Mouse (Mus musculus) kidney, postnatal 0 days (tissue): ENCODE measurements at regions not wholly inside any gene's neighbourhood (a gene's known extent, or its start where the extent isn't known, plus 50 kb on each side); places are given as distances from the start of the nearest gene placed in this dataset.
A peak's percentile ranks its signal among the peaks of the same experiment; 100 is the strongest.

Experiments used
- ATAC-seq: fragments of 200-750 bp; cut with Nextera tagmentation; replicated peaks from 2 replicates; pipeline ENCODE4 v1.8.0; 2017; ENCODE audit warnings: low read depth, moderate number of reproducible peaks, moderate TSS enrichment, moderate library complexity; ENCODE audit not compliant: low FRiP score
- DNase-seq: peaks from one replicate; pipeline ENCODE4 v3.0.0-alpha.2; 2016; ENCODE audit warnings: low spot score
- H3K27ac ChIP-seq: fragments of 300-500 bp; sonication (generic); 2 replicates; pipeline ENCODE4 v1.5.1; 2014; ENCODE audit warnings: mild to moderate bottlenecking
- H3K27me3 ChIP-seq: fragments of 300-500 bp; sonication (generic); 2 replicates; pipeline ENCODE4 v1.6.1; 2014; ENCODE audit warnings: low read length, mixed read lengths; ENCODE audit not compliant: insufficient read depth
- H3K36me3 ChIP-seq: fragments of 300-500 bp; sonication (generic); 2 replicates; pipeline ENCODE4 v1.6.1; 2014; ENCODE audit warnings: low read length, mixed read lengths; ENCODE audit not compliant: insufficient read depth
- H3K4me1 ChIP-seq: fragments of 300-500 bp; sonication (generic); replicated peaks from 2 replicates; pipeline ENCODE4 v1.6.1; 2014; ENCODE audit warnings: antibody characterized with exemption, low read length, mixed read lengths; ENCODE audit not compliant: insufficient read depth
- H3K4me2 ChIP-seq: fragments of 300-500 bp; sonication (generic); 2 replicates; pipeline ENCODE4 v1.6.1; 2014; ENCODE audit warnings: mild to moderate bottlenecking, low read length, moderate library complexity, mixed read lengths
- H3K4me3 ChIP-seq: fragments of 300-500 bp; sonication (generic); replicated peaks from 2 replicates; pipeline ENCODE4 v1.5.1; 2014; ENCODE audit warnings: low read depth, low read length
- H3K9ac ChIP-seq: fragments of 300-500 bp; sonication (generic); 2 replicates; pipeline ENCODE4 v1.6.1; 2014; ENCODE audit warnings: low read depth, low read length
- H3K9me3 ChIP-seq: fragments of 300-500 bp; sonication (generic); replicated peaks from 2 replicates; pipeline ENCODE4 v1.6.1; 2016; ENCODE audit warnings: low read length, inconsistent platforms, mixed read lengths
- CTCF ChIP-seq: IDR thresholded peaks from 2 replicates; pipeline ENCODE4 v1.5.1; 2016; ENCODE audit warnings: antibody characterized with exemption, low read depth, mild to moderate bottlenecking, moderate library complexity
- WGBS: fragments of 180-500 bp; shearing (Covaris S2); extraction: QIAGEN DNeasy Blood & Tissue Kit; methylation state at CpG from one replicate; pipeline ENCODE4 v1.1.7; 2014; 5-methylcytosine and 5-hydroxymethylcytosine counted together

DNA sequence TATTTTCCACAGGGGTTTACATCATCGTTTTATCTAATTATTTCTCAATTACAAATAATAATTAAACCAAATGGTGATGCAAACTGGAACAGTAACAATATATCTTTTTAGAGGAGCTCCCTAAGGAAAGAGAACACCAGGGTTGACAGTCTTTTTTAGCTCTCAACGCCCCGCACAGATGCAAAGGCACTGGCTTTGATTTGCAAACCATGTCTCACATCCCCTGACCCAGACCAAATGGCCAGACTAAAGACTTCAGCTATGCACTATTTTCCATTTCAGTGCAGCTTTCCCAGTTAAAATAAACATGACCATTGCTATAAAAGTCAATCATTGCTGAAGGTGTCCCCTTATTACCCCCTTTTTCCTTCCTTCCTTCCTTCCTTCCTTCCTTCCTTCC, 730.6 kb downstream of the Slc4a3 start:
- H3K4me3 ChIP-seq: no peak overlapping the region
- no peak overlapping the region for H3K27ac ChIP-seq
- no peaks in the 10 kb centered on the region for H3K9me3 ChIP-seq
- 12% methylated on average over 3 of the region's 3 CpGs for WGBS
- DNase-seq (peak; percentile 79), ATAC-seq (no peak)
- H3K9ac ChIP-seq: no peak overlapping the region
- H3K4me2 ChIP-seq: peak overlapping the region; percentile 19; the same call in 1 of the 2 replicates
- 0 out of 2 replicates have a peak, but pooled peaks cover 5% of the 10 kb centered on the region for H3K4me1 ChIP-seq
- no peaks in the 10 kb centered on the region for H3K36me3 ChIP-seq
- no peaks in the 10 kb centered on the region for H3K27me3 ChIP-seq
- no peak for TF ChIP-seq CTCF

DNA sequence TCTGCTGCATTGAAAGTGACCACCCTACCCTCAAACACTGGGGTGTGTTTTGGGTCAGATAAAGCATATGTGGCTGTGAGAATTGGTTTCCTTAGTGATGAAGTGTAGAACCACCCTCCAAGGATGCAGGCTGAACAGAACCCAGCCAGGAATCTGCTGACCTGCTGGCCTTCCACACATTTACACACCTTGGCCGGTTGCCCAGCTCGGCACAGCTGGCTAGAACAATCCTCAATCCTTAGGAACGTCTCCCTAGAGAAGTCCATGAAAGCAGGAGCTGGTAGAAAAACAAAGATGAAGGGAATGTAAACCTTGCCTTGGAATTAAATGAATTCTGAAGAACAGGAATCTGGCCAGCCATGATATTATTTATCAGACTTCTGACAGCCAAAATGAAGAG, 737.3 kb downstream of the Slc4a3 start:
- TF ChIP-seq CTCF: no peak
- Histone ChIP-seq H3K27ac (no peak overlapping the region), H3K9me3 (no peaks in the 10 kb centered on the region), H3K4me3 (no peak overlapping the region), H3K27me3 (no peaks in the 10 kb centered on the region), H3K9ac (no peak overlapping the region), H3K4me1 (no peaks in the 10 kb centered on the region), H3K36me3 (no peaks in the 10 kb centered on the region), H3K4me2 (no peak overlapping the region)
- DNase-seq (peak; percentile 64), ATAC-seq (no peak)
- 24% methylated on average over 3 of the region's 3 CpGs for WGBS

DNA sequence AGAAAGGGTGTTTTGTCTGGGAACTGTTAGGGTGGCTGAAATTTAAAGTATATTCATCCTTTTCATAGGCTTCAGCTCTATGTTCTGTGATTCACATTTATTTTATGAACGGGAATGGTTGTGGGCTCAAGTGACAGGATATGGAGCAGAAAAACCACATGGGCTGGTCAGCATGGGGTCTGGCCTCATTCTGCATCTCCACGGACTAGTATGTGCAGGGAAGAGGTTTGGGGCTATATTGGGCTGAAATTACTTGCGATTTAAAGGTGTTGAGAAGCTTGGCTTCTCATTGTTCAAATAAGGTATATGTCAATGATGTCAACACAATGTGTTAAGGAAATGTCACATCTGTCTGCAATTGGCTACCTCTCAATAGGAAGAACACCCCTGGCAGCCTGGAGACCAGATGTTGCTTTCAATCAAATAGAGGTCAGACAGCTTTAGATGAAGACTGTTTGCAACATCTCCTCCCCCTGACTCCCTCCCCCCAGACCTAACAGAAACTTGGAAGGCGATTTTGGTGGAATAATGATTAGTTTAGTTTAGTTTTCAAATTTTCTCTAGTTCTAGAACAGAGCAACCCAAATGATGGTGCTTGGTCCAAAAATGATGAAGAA, 777.0 kb downstream of the Slc4a3 start:
- H3K4me3 ChIP-seq: no peak overlapping the region
- no peaks in the 10 kb centered on the region for H3K9me3 ChIP-seq
- no peaks in the 10 kb centered on the region for H3K27me3 ChIP-seq
- H3K36me3 ChIP-seq: no peaks in the 10 kb centered on the region
- H3K4me1 ChIP-seq: no peaks in the 10 kb centered on the region
- no peak for TF ChIP-seq CTCF
- WGBS: 63% methylated on average over 4 of the region's 4 CpGs
- ATAC-seq (no peak), DNase-seq (no peak)
- H3K27ac ChIP-seq: no peak overlapping the region
- H3K9ac ChIP-seq: no peak overlapping the region
- H3K4me2 ChIP-seq: no peak overlapping the region

DNA sequence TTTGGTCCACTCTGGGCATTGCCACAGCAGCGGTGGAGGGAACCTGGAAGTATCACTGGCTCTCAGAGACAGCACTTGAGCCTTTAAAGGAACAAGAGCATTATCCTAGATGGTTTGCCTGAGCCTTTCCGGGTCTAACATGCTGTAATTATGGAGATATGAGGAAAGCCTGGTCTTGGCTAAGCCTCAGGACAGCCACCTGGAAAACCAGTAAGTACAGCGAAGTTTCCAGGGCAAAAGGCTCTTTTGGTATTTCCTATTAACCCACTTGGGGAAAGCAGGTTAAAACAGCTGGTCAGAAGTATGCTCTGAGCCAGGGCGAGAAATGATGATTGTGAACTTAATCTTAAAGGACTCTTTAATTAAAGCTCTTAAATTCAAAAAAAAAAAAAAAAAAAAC, 777.5 kb downstream of the Slc4a3 start:
- WGBS: 77% methylated on average over 4 of the region's 4 CpGs
- no peak overlapping the region for H3K27ac ChIP-seq
- no peaks in the 10 kb centered on the region for H3K4me1 ChIP-seq
- H3K27me3 ChIP-seq: no peaks in the 10 kb centered on the region
- TF ChIP-seq CTCF: no peak
- no peak overlapping the region for H3K4me3 ChIP-seq
- no peak for DNase-seq
- no peak overlapping the region for H3K9ac ChIP-seq
- no peak overlapping the region for H3K4me2 ChIP-seq
- no peak for ATAC-seq
- H3K9me3 ChIP-seq: no peaks in the 10 kb centered on the region
- H3K36me3 ChIP-seq: no peaks in the 10 kb centered on the region

DNA sequence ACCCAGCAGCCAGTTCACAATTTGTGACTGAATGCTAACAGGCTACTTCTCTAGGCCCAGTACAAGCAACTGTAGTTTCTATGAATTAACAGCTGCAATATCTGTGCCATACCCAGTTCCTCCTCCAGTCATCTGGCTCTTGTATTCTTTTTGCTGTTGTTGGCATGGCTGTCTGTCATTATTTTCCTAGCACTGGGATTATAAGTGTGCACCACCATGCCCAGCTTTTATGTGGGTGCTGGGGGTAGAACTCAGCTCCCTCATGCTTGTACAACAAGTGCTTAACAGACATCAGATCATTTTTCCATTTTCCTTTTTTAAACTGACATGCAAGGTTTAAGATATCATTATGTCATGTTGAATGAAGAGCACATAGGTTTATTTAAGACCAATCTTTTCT, 789.9 kb downstream of the Slc4a3 start:
- ATAC-seq (no peak), DNase-seq (no peak)
- no peaks in the 10 kb centered on the region for H3K27me3 ChIP-seq
- no peaks in the 10 kb centered on the region for H3K9me3 ChIP-seq
- H3K4me3 ChIP-seq: no peak overlapping the region
- H3K9ac ChIP-seq: no peak overlapping the region
- no peaks in the 10 kb centered on the region for H3K36me3 ChIP-seq
- H3K27ac ChIP-seq: no peak overlapping the region
- TF ChIP-seq CTCF: no peak
- H3K4me2 ChIP-seq: no peak overlapping the region
- no peaks in the 10 kb centered on the region for H3K4me1 ChIP-seq

DNA sequence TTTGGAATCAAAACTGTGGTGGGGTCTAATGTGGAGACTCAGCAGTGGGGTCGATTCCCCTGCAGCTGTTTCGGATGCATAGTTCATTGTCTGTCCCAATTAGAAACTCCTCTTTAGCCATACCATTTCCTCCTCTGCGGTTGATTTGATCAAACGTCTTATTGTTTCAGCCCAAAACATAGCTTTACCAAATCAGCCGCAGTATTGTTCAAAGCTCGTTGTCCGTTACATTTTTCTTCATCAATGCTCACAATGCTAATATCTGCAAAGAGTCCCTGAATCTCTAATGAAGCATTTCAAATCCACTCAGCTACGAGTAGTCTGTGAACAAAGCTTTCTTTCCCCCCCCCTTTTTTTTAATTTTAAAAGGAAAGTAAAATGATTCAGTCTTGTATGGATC, 816.0 kb downstream of the Slc4a3 start:
- Histone ChIP-seq H3K9me3 (no peaks in the 10 kb centered on the region), H3K27ac (no peak overlapping the region), H3K4me1 (no peaks in the 10 kb centered on the region), H3K27me3 (no peaks in the 10 kb centered on the region), H3K36me3 (no peaks in the 10 kb centered on the region), H3K4me2 (no peak overlapping the region), H3K9ac (no peak overlapping the region), H3K4me3 (no peak overlapping the region)
- no peak for TF ChIP-seq CTCF
- 83% methylated on average over 8 of the region's 8 CpGs for WGBS
- ATAC-seq: no peak
- DNase-seq: no peak

DNA sequence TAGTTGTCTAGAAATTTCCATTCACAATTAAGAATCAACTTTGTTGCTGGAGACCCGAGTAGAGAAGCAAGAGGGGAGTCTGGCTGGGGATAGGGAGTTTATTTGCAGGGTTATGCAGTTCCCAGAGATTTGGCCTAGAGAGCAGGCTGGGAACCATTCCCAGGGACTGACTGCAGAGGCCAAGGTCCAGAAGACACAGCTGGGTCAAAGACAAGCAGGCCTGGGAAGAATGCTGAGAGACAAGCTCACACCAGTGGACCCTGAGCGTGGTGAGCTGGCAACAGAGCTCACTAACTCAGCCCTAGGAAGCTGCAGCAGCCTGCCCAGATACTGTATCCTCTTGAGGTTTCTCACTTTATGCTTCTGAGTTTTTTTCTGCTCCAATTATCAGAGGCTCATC, 827.9 kb downstream of the Slc4a3 start:
- H3K36me3 ChIP-seq: no peaks in the 10 kb centered on the region
- TF ChIP-seq CTCF: no peak
- DNase-seq (no peak), ATAC-seq (no peak)
- no peak overlapping the region for H3K4me2 ChIP-seq
- WGBS: 58% methylated on average over 2 of the region's 2 CpGs
- no peaks in the 10 kb centered on the region for H3K9me3 ChIP-seq
- H3K4me3 ChIP-seq: no peak overlapping the region
- no peaks in the 10 kb centered on the region for H3K4me1 ChIP-seq
- H3K27ac ChIP-seq: no peak overlapping the region
- H3K27me3 ChIP-seq: no peaks in the 10 kb centered on the region
- no peak overlapping the region for H3K9ac ChIP-seq
